Mouse (Mus musculus) cortical plate, adult 2 months (tissue): ENCODE measurements around the gene Daw1.

Experiments
- CTCF ChIP-seq: fragments of 200-500 bp; IDR thresholded peaks from 2 replicates; pipeline ENCODE4 v1.5.1; 2011; ENCODE audit warnings: mild to moderate bottlenecking, control low read depth, low read length; ENCODE audit not compliant: insufficient read depth; ENCODE audit errors: extremely low read depth
- POLR2A ChIP-seq: fragments of 200-500 bp; IDR thresholded peaks from 2 replicates; pipeline ENCODE4 v1.6.1; 2011; ENCODE audit warnings: mild to moderate bottlenecking, low read length, control low read depth; ENCODE audit not compliant: insufficient read depth; ENCODE audit errors: extremely low read depth

GRCm38 (mm10) chr1:83169158-83169557, 9.6 kb downstream of the Daw1 start:
- TF ChIP-seq CTCF (no peak), POLR2A (no peak)
